Mouse (Mus musculus): ENCODE results near the gene Vmn1r13.
"Not testable (repeated sequence)": the region's sequence is repeated elsewhere in the genome, so short reads cannot be mapped to it uniquely, and the experiment has no call there.

Gene Vmn1r13

GRCm38 (mm10) chr6:57202990-57203389, at the start of gene Vmn1r13:
Vmn1r13 (plus strand) TSS chr6:57203290.
- DNase-seq (ENCODE audit: low spot score): not testable (repeated sequence)

- DNase-seq (ENCODE audit: low spot score): no peak
Observed at GRCm38 (mm10) chr6:57156619-57157018, 46.5 kb upstream of the Vmn1r13 start, which contains the start of gene Vmn1r12. Vmn1r12 (plus strand) TSS chr6:57156919.

- not testable (repeated sequence) for DNase-seq (ENCODE audit: low spot score)
Observed at GRCm38 (mm10) chr6:57190016-57190415, 13.1 kb upstream of the Vmn1r13 start.

GRCm38 (mm10) chr6:57231386-57231785, 28.3 kb downstream of the Vmn1r13 start, which contains the start of gene Vmn1r14:
Vmn1r14 (plus strand) TSS chr6:57231686.
- no peak for DNase-seq (ENCODE audit: low spot score)

- DNase-seq (ENCODE audit: low spot score): no peak
Observed at GRCm38 (mm10) chr6:57257652-57258051, 54.6 kb downstream of the Vmn1r13 start, which contains the start of gene Vmn1r15. Vmn1r15 (plus strand) TSS chr6:57257952.

- DNase-seq (ENCODE audit: low spot score): no peak
Observed at GRCm38 (mm10) chr6:57260990-57261389, 57.9 kb downstream of the Vmn1r13 start.

All from c-Kit-positive CD71-positive TER-119-positive erythroid progenitor cells, embryonic 14.5 days (primary cell).